Mouse (Mus musculus): ENCODE data around the gene Hyou1.

- no peak for TF ChIP-seq CTCF (IDR thresholded peaks at IDR 0.05; ENCODE audit: extremely low read depth, insufficient read depth, low read length)
- peak; percentile 100 for TF ChIP-seq POLR2A (IDR thresholded peaks at IDR 0.05; ENCODE audit: extremely low read depth, insufficient read depth, low read length)
Observed at GRCm38 (mm10) chr9:44334396-44335330, 44.6 kb upstream of the Hyou1 start, which contains the start of gene H2afx.

Measured in cortical plate, adult 2 months (tissue).